Mouse (Mus musculus) bone marrow macrophage, adult 2 months (primary cell): Measurements from ENCODE around the gene Gpha2. TPM values are rescaled to one million over a fixed set of nuclear protein-coding genes. Genes with fewer than 3 reads are reported as not detected.

Source experiments
- H3K27ac ChIP-seq: 2 replicates; pipeline ENCODE4 v1.5.1; 2012; ENCODE audit warnings: low read depth, low read length; ENCODE audit not compliant: insufficient read depth
- H3K4me1 ChIP-seq: 2 replicates; pipeline ENCODE4 v1.6.1; 2012; ENCODE audit warnings: low read length; ENCODE audit not compliant: control insufficient read depth, insufficient read depth
- H3K4me3 ChIP-seq: 2 replicates; pipeline ENCODE4 v1.5.1; 2012; ENCODE audit warnings: mild to moderate bottlenecking, low read length, moderate library complexity; ENCODE audit not compliant: insufficient read depth
- CTCF ChIP-seq: IDR thresholded peaks from 2 replicates; pipeline ENCODE4 v1.5.1; 2012; ENCODE audit warnings: low read depth, mild to moderate bottlenecking, low read length, moderate library complexity
- POLR2A ChIP-seq: IDR thresholded peaks from 2 replicates; pipeline ENCODE4 v1.6.1; 2012; ENCODE audit warnings: mild to moderate bottlenecking, low read depth, low read length, borderline replicate concordance
- polyA plus RNA-seq: library from polyadenylated mRNA; stranded (reverse); fragments of >200 nt; gene quantifications from 2 replicates; pipeline ENCODE4 v1.2.4, GENCODE M21; 2012; ENCODE audit not compliant: missing spikeins, insufficient read depth, insufficient read length

Gene Gpha2
- not detected in 2 replicates for polyA plus RNA-seq

DNA sequence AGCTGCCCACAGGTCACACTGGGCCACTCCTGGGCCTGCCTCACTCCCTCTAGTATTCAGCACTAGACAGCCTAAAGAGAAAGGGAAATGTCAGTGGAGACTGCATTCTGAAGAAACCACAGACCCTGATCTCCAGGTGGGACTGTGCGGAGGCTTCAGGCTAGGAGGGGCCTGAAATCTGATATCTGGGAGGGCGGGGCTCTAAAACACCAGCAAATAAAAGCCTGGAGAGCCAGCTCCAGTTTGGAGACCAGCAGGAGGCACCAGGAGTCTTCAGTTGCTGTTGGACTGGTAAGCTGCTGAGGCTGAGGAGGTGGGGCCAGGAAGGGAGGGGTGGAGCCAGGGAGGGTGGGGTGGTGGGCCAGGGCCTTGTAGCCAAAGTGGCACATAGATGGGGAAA, at the start of gene Gpha2:
Gene Gpha2, plus strand, starts transcription at position 246 of the 400 bp plus-strand sequence.
- no peaks in the 10 kb centered on the region for H3K4me1 ChIP-seq
- H3K27ac ChIP-seq: no peak within 1 kb of the TSS
- TF ChIP-seq CTCF (no peak), POLR2A (no peak)
- no peak within 1 kb of the TSS for H3K4me3 ChIP-seq

DNA sequence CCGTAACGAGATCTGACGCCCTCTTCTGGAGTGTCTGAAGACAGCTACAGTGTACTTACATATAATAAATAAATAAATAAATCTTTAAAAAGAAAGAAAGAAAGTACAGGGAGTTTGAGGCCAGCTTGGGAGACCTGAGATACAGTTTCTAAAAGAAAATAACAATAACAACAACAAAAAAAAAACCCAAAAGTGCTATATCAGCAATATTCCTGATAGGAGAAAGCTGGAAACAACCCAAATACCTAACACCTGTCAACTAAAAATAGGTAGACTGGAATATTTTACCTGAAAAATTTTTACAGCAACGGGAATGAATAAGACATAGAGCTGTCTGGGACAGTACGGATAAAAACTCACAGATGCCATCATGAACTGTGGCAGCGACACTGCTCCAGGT, 47.4 kb upstream of the Gpha2 start:
- Histone ChIP-seq H3K27ac (no peak overlapping the region), H3K4me1 (peaks cover 4% of the 10 kb centered on the region; the same call in 1 of the 2 replicates), H3K4me3 (no peak overlapping the region)
- TF ChIP-seq POLR2A (no peak), CTCF (no peak)

DNA sequence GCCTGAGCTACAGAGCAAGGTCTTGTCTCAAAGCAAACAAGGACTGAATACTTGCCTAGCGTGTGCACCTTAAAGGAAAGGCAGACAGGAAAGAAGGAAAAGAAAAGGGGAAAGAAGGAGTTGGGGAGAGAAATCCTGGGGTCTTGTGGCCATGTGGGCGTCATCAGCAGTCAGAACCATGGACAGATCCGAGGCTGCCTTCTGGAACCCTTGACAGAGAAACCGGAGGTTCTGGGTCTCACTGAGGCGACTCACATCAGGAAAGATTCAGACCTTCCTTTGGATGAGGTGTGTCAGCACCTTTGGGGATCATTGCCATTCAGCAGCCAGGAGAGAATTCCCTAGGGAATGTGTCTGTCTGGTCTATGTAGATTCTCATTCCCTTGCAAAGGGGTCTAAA, 44.6 kb upstream of the Gpha2 start:
- no peak overlapping the region for H3K4me3 ChIP-seq
- TF ChIP-seq CTCF (no peak), POLR2A (no peak)
- no peak overlapping the region for H3K27ac ChIP-seq
- H3K4me1 ChIP-seq: peaks cover 4% of the 10 kb centered on the region; the same call in 1 of the 2 replicates

DNA sequence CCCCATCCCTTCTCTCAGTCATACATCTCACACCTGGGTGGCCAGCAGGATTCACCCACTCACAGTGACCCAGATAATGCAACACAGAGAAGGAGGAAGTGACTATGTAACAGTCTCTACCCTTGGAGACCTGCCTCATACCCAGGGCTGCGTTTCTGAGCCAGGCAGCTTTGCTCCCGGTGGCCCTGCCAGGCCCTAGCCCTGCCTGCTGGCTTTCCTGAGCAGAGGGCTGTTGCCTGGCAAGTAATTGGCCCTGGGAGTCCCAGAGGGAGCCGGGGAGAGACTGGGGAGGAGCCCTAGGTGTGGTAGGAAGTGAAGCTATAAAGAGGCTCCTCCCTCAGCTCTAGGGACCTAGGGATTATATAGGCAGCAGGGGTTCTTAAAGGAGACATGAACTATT, 43.6 kb upstream of the Gpha2 start:
- no peak for TF ChIP-seq POLR2A
- no peak for TF ChIP-seq CTCF
- no peak overlapping the region for H3K4me3 ChIP-seq
- peaks cover 10% of the 10 kb centered on the region for H3K4me1 ChIP-seq
- H3K27ac ChIP-seq: no peak overlapping the region

DNA sequence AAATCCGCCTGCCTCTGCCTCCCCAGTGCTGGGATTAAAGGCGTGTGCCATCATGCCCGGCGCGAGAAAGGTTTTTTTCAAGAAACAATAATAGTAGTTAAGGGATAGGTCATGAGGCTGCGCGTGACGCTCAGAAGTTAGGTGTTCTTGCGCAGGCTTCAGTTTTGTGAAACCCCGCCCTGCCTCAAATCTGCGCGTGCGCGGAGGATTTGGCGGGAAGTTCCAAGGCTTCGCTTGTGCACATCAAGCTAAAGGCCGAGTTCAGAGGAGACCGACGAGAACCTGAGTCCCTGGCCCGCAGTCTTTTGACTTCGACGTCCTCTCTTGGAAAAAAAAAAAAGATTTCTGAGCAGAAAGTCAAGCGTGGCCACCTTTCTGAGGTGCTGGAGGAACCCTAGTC, 42.0 kb upstream of the Gpha2 start, which contains the start of gene Majin:
Gene Majin, plus strand, starts transcription at position 258 of the 400 bp plus-strand sequence.
- TF ChIP-seq CTCF (no peak), POLR2A (no peak)
- Histone ChIP-seq H3K4me1 (peaks cover 10% of the 10 kb centered on the region), H3K27ac (no peak within 1 kb of the TSS), H3K4me3 (no peak within 1 kb of the TSS)

DNA sequence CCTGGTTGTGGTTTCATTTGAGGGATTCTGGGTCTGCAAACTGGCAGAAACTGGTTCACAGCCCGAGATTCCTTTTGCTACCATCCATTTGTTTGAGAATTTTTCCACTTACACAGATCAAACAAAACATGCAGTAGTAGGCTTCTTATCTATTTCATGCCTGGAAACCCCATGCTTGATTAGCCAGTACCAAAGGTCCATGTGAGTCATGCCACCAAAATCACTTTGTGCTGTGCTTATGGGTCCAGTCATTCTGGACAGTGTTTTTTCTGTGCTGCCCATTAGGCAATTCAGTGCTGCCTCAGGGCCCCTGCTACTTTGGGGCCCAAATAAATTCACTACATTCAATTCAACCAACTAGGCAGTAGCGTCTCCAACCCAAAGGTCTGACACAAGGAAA, 21.9 kb upstream of the Gpha2 start:
- H3K4me1 ChIP-seq: no peaks in the 10 kb centered on the region
- no peak overlapping the region for H3K4me3 ChIP-seq
- no peak for TF ChIP-seq CTCF
- TF ChIP-seq POLR2A: no peak
- H3K27ac ChIP-seq: no peak overlapping the region

DNA sequence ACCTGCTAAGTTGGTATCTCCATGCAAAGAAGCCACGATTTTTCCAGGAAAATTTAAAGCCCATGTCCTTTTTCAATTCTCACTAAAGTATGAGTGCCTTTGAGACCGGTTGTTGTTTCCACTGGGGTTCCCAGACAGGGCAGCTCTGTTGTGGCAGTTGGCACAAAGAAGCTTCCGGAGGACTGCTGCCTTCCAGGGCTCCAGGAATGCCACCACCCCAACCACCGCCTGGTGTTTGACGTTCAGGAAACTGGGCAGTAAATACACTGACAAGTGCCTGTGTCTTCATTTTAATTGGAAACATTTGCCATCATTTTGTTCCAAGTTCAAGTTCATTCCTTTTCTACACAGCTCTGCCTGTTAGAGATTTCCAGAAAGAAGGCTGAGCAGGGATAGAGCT, 19.5 kb upstream of the Gpha2 start:
- Histone ChIP-seq H3K4me3 (no peak overlapping the region), H3K4me1 (no peaks in the 10 kb centered on the region; the same call in 1 of the 2 replicates), H3K27ac (no peak overlapping the region)
- TF ChIP-seq POLR2A: no peak
- TF ChIP-seq CTCF: no peak

DNA sequence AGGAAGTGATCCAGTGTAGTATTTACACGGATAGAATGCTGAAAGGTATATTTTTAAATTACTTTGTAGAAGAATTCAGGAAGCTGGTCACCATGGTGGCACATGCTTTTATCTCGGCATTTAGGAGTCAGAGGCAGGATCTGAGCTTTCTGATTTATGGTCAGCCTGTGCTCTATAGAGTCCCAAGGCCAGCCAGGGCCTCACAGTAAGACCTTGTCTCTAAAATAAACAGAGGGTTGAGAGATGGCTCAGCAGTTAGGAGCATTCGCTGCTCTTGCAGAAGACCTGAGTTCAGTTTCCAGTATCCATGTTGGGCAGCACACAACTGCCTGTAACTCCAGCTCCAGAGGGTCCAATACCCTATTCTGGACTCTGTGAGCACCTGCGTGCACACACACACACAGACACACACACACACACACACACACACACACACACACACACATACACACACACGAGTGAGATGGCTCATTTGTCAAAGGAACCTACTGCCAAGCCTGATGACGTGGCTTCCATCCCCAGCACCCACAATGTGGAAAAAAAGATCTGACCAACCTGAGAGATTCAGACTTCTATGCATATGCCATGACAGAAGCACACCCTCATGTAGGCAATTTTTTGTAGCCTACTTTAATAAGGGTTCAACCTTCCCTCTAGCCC, 10.0 kb upstream of the Gpha2 start:
- Histone ChIP-seq H3K4me1 (peaks cover 8% of the 10 kb centered on the region), H3K27ac (no peak overlapping the region), H3K4me3 (no peak overlapping the region)
- TF ChIP-seq POLR2A (no peak), CTCF (no peak)

DNA sequence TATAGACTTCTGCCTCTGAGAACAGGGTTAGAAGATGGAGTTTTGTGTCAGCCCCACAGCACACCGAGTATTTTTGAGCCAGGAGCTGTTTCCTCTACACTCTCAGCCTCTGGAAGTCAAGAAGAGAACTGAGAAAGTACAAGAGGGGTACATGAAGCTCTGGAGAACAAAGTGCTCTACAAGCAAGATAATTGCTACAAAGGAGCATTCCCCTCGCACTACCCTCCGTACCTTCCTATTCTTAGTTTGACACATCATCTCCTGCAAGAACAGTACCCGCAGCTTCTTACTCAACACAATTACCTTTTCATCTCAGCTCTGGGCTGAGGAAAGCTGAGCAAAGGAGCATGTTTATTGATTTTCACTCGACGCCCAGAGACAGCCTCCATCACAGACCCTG, 7.6 kb upstream of the Gpha2 start:
- TF ChIP-seq POLR2A (no peak), CTCF (no peak)
- Histone ChIP-seq H3K27ac (no peak overlapping the region), H3K4me1 (peaks cover under 1% of the 10 kb centered on the region; the same call in 1 of the 2 replicates)

DNA sequence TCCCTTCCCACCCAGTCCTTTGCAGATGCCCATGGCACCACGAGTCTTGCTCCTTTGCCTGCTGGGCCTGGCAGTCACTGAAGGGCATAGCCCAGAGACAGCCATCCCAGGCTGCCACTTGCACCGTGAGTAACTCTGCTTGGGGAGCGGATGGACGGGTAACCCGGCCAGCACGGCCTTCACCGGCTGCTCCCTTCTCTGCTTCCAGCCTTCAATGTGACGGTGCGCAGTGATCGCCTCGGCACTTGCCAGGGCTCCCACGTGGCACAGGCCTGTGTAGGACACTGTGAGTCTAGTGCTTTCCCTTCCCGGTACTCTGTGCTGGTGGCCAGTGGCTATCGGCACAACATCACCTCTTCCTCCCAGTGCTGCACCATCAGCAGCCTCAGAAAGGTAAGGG, 583 bp downstream of the Gpha2 start:
- H3K4me3 ChIP-seq: no peak overlapping the region
- H3K27ac ChIP-seq: no peak overlapping the region
- TF ChIP-seq POLR2A: no peak
- no peak for TF ChIP-seq CTCF
- H3K4me1 ChIP-seq: no peaks in the 10 kb centered on the region

More for the DNA sequence above, 7.6 kb upstream of the Gpha2 start:
- H3K4me3 ChIP-seq: no peak overlapping the region
